Comparison of ENCODE assay signal across 8 mouse cellular contexts in genomic region chr2:31024618-31025370, GRCm38 (mm10). TPM values are rescaled to one million over a fixed set of nuclear protein-coding genes. Genes with fewer than 3 reads are reported as not detected.
DNase-seq lines count a peak whose midpoint lies in the region; ATAC-seq and TF ChIP-seq lines count a peak whose summit lies in the region.

No protein-coding gene starts in this region.

- 33% methylated on average over 5 of the region's 5 CpGs for WGBS in hindbrain, embryonic 14.5 days
- WGBS in hindbrain, embryonic 13.5 days = 23% methylated on average over 5 of the region's 5 CpGs
- 30% methylated on average over 5 of the region's 5 CpGs for WGBS in embryonic facial prominence, embryonic 14.5 days
- WGBS in hindbrain, embryonic 15.5 days = 29% methylated on average over 5 of the region's 5 CpGs

- no peak overlapping the region for H3K4me3 ChIP-seq in hindbrain, embryonic 14.5 days (replicated peaks; ENCODE audit: low read length)
- no peak overlapping the region for H3K4me3 ChIP-seq in hindbrain, embryonic 13.5 days
- H3K4me3 ChIP-seq in embryonic facial prominence, embryonic 14.5 days (ENCODE audit: low read depth, low read length) = no peak overlapping the region
- no peak overlapping the region for H3K4me3 ChIP-seq in hindbrain, embryonic 15.5 days
- no peak overlapping the region for H3K4me3 ChIP-seq in left cerebral cortex, adult 2 months
- peak overlapping the region; percentile 1 for H3K4me3 ChIP-seq in megakaryocyte, embryonic 14.5 days (replicated peaks)

- H3K36me3 ChIP-seq in hindbrain, embryonic 14.5 days (replicated peaks; ENCODE audit: control insufficient read depth, insufficient read depth) = peaks cover 53% of the 10 kb centered on the region
- H3K36me3 ChIP-seq in hindbrain, embryonic 13.5 days = peaks cover 60% of the 10 kb centered on the region
- H3K36me3 ChIP-seq in embryonic facial prominence, embryonic 14.5 days (ENCODE audit: control insufficient read depth, insufficient read depth, low read length) = peaks cover 41% of the 10 kb centered on the region
- peaks cover 37% of the 10 kb centered on the region; the same call in 1 of the 2 replicates for H3K36me3 ChIP-seq in hindbrain, embryonic 15.5 days
- H3K36me3 ChIP-seq in megakaryocyte, embryonic 14.5 days (replicated peaks; ENCODE audit: low read length) = peaks cover 92% of the 10 kb centered on the region

- H3K27me3 ChIP-seq in hindbrain, embryonic 14.5 days (ENCODE audit: control insufficient read depth, insufficient read depth, low read length) = no peaks in the 10 kb centered on the region
- H3K27me3 ChIP-seq in hindbrain, embryonic 13.5 days = no peaks in the 10 kb centered on the region
- H3K27me3 ChIP-seq in embryonic facial prominence, embryonic 14.5 days (replicated peaks; ENCODE audit: control insufficient read depth, insufficient read depth, low read length) = no peaks in the 10 kb centered on the region
- no peaks in the 10 kb centered on the region for H3K27me3 ChIP-seq in hindbrain, embryonic 15.5 days
- H3K27me3 ChIP-seq in megakaryocyte, embryonic 14.5 days (replicated peaks) = no peaks in the 10 kb centered on the region

- peak; percentile 99 for TF ChIP-seq CTCF in left cerebral cortex, adult 2 months (IDR thresholded peaks at IDR 0.05)

- no peak overlapping the region for H3K4me2 ChIP-seq in hindbrain, embryonic 14.5 days (replicated peaks)
- H3K4me2 ChIP-seq in hindbrain, embryonic 13.5 days = no peak overlapping the region
- no peak overlapping the region for H3K4me2 ChIP-seq in embryonic facial prominence, embryonic 14.5 days (ENCODE audit: low read depth, low read length)
- H3K4me2 ChIP-seq in hindbrain, embryonic 15.5 days = no peak overlapping the region

- peak; percentile 77 for DNase-seq in hindbrain, embryonic 14.5 days (ENCODE audit: low spot score)
- peak; percentile 59 to 82 for DNase-seq in adrenal gland, postnatal 36 days
- peak; percentile 50 for DNase-seq in embryonic facial prominence, embryonic 14.5 days (ENCODE audit: low spot score)
- DNase-seq in left cerebral cortex, adult 2 months (ENCODE audit: extremely low spot score in 1 of 2, low spot score in 2 of 2) = peak; percentile 62 to 64
- DNase-seq in skeletal muscle tissue, adult 2 months (ENCODE audit: low read depth, low spot score) = peak; percentile 21

- no peaks in the 10 kb centered on the region for H3K9me3 ChIP-seq in hindbrain, embryonic 14.5 days (ENCODE audit: control insufficient read depth, low read length)
- no peaks in the 10 kb centered on the region for H3K9me3 ChIP-seq in hindbrain, embryonic 13.5 days
- no peaks in the 10 kb centered on the region for H3K9me3 ChIP-seq in embryonic facial prominence, embryonic 14.5 days (ENCODE audit: control insufficient read depth, low read length)
- H3K9me3 ChIP-seq in hindbrain, embryonic 15.5 days = no peaks in the 10 kb centered on the region
- H3K9me3 ChIP-seq in megakaryocyte, embryonic 14.5 days = no peaks in the 10 kb centered on the region

- intact Hi-C loops in left cerebral cortex, adult 2 months (cut with DNase I) = loop anchor here (2.0 to 10.0 kb wide), 3 partner anchors 116 to 280 kb away; partner anchors contain the start of gene Gpr107

- no peak overlapping the region for H3K27ac ChIP-seq in hindbrain, embryonic 14.5 days
- H3K27ac ChIP-seq in hindbrain, embryonic 13.5 days = no peak overlapping the region
- no peak overlapping the region for H3K27ac ChIP-seq in embryonic facial prominence, embryonic 14.5 days (replicated peaks; ENCODE audit: low read depth, low read length)
- H3K27ac ChIP-seq in hindbrain, embryonic 15.5 days (replicated peaks) = no peak overlapping the region
- H3K27ac ChIP-seq in left cerebral cortex, adult 2 months = no peak overlapping the region

- no peak for ATAC-seq in hindbrain, embryonic 14.5 days (ENCODE audit: low FRiP score)
- no peak for ATAC-seq in hindbrain, embryonic 13.5 days (ENCODE audit: low FRiP score)
- ATAC-seq in embryonic facial prominence, embryonic 14.5 days (ENCODE audit: low read depth) = peak; percentile 42; the same call in 1 of the 2 replicates
- 0 out of 2 replicates have a peak, but pooled peaks have one; percentile 25 for ATAC-seq in hindbrain, embryonic 15.5 days (ENCODE audit: low FRiP score, low read depth)

- no peak overlapping the region for H3K9ac ChIP-seq in hindbrain, embryonic 14.5 days
- no peak overlapping the region for H3K9ac ChIP-seq in hindbrain, embryonic 13.5 days
- H3K9ac ChIP-seq in embryonic facial prominence, embryonic 14.5 days (ENCODE audit: low read depth, low read length) = no peak overlapping the region
- no peak overlapping the region for H3K9ac ChIP-seq in hindbrain, embryonic 15.5 days

- no peaks in the 10 kb centered on the region for H3K4me1 ChIP-seq in hindbrain, embryonic 14.5 days (replicated peaks; ENCODE audit: control insufficient read depth, insufficient read depth, low read length)
- no peaks in the 10 kb centered on the region for H3K4me1 ChIP-seq in hindbrain, embryonic 13.5 days (replicated peaks)
- H3K4me1 ChIP-seq in embryonic facial prominence, embryonic 14.5 days (ENCODE audit: control insufficient read depth, insufficient read depth, low read length) = no peaks in the 10 kb centered on the region
- no peaks in the 10 kb centered on the region for H3K4me1 ChIP-seq in hindbrain, embryonic 15.5 days (replicated peaks)
- peaks cover 50% of the 10 kb centered on the region for H3K4me1 ChIP-seq in megakaryocyte, embryonic 14.5 days

RNA-seq across cellular contexts. Expression of gene Usp20, which starts 42.7 kb away (rescaled TPM):
- 33.4 and 34.2 TPM in 2 replicates for polyA plus RNA-seq in hindbrain, embryonic 14.5 days (2014; fragmentation: Nextera tagmentation; extraction: Ambion mirVana)
- 42.4 and 45.4 TPM in 2 replicates for polyA plus RNA-seq in hindbrain, embryonic 13.5 days (2015; fragmentation: Nextera tagmentation; extraction: Ambion mirVana)
- 10 to 100 TPM; 23.3 to 30.9 TPM for total RNA-seq in adrenal gland, postnatal 36 days (2021)
- polyA plus RNA-seq in embryonic facial prominence, embryonic 14.5 days (2014; fragmentation: Nextera tagmentation; extraction: Ambion mirVana) = 20.9 and 21.7 TPM in 2 replicates
- polyA plus RNA-seq in hindbrain, embryonic 15.5 days (2015; fragmentation: Nextera tagmentation; extraction: Ambion mirVana) = 43.2 and 50.5 TPM in 2 replicates
- 10 to 100 TPM; 76.0 to 82.8 TPM for total RNA-seq in left cerebral cortex, adult 2 months (2021)
- 8.0 and 25.0 TPM in 2 replicates for polyA plus RNA-seq in megakaryocyte, embryonic 14.5 days (2012; ENCODE audit: insufficient read depth, low replicate concordance)

RNA-seq across cellular contexts. Expression of gene BC005624, which starts 42.8 kb away (rescaled TPM):
- polyA plus RNA-seq in hindbrain, embryonic 14.5 days (2014; fragmentation: Nextera tagmentation; extraction: Ambion mirVana) = 72.5 and 73.7 TPM in 2 replicates
- 90.9 and 99.6 TPM in 2 replicates for polyA plus RNA-seq in hindbrain, embryonic 13.5 days (2015; fragmentation: Nextera tagmentation; extraction: Ambion mirVana)
- 10 to 100 TPM; 38.9 to 42.8 TPM for total RNA-seq in adrenal gland, postnatal 36 days (2021)
- polyA plus RNA-seq in embryonic facial prominence, embryonic 14.5 days (2014; fragmentation: Nextera tagmentation; extraction: Ambion mirVana) = 46.7 and 48.1 TPM in 2 replicates
- polyA plus RNA-seq in hindbrain, embryonic 15.5 days (2015; fragmentation: Nextera tagmentation; extraction: Ambion mirVana) = 89.9 and 93.8 TPM in 2 replicates
- total RNA-seq in left cerebral cortex, adult 2 months (2021) = 10 to 100 TPM; 65.0 to 68.6 TPM
- polyA plus RNA-seq in megakaryocyte, embryonic 14.5 days (2012; ENCODE audit: insufficient read depth, low replicate concordance) = 17.7 TPM in 1 of 2 replicates, not detected in the other

RNA-seq across cellular contexts. Expression of gene Tor1a, which starts 57.1 kb away (rescaled TPM):
- polyA plus RNA-seq in hindbrain, embryonic 14.5 days (2014; fragmentation: Nextera tagmentation; extraction: Ambion mirVana) = 81.2 and 82.0 TPM in 2 replicates
- polyA plus RNA-seq in hindbrain, embryonic 13.5 days (2015; fragmentation: Nextera tagmentation; extraction: Ambion mirVana) = 90.8 and 92.5 TPM in 2 replicates
- 10 to 100 TPM; 32.5 to 41.6 TPM for total RNA-seq in adrenal gland, postnatal 36 days (2021)
- 68.3 and 68.8 TPM in 2 replicates for polyA plus RNA-seq in embryonic facial prominence, embryonic 14.5 days (2014; fragmentation: Nextera tagmentation; extraction: Ambion mirVana)
- 90.0 and 91.0 TPM in 2 replicates for polyA plus RNA-seq in hindbrain, embryonic 15.5 days (2015; fragmentation: Nextera tagmentation; extraction: Ambion mirVana)
- total RNA-seq in left cerebral cortex, adult 2 months (2021) = 10 to 100 TPM; 38.0 to 43.2 TPM
- polyA plus RNA-seq in megakaryocyte, embryonic 14.5 days (2012; ENCODE audit: insufficient read depth, low replicate concordance) = 75.1 and 117 TPM in 2 replicates

Comparison
In these comparisons a context has a peak if more than half of its experiments do, and no peak if none do; other contexts are left out.
1. ATAC-seq: peak in embryonic facial prominence, embryonic 14.5 days (single experiment) and hindbrain, embryonic 15.5 days (single experiment); none in hindbrain, embryonic 14.5 days (single experiment) and hindbrain, embryonic 13.5 days (single experiment).
2. DNase-seq: peak in every context shown above with its lines; median percentile 77 in hindbrain, embryonic 14.5 days; 70 in adrenal gland, postnatal 36 days; 63 in left cerebral cortex, adult 2 months; 50 in embryonic facial prominence, embryonic 14.5 days; 21 in skeletal muscle tissue, adult 2 months.